Mouse (Mus musculus) midbrain, postnatal 0 days (tissue): Measurements from ENCODE around the gene Mki67. TPM values are rescaled to one million over a fixed set of nuclear protein-coding genes. Genes with fewer than 3 reads are reported as not detected.
A peak's percentile ranks its signal among the peaks of the same experiment; 100 is the strongest.

Experiments
- ATAC-seq: fragments of 200-750 bp; cut with Nextera tagmentation; 2 replicates; pipeline ENCODE4 v1.8.0; 2017; ENCODE audit warnings: moderate number of reproducible peaks, mild to moderate bottlenecking, moderate TSS enrichment, moderate library complexity; ENCODE audit not compliant: low FRiP score
- DNase-seq: peaks from one replicate; pipeline ENCODE4 v3.0.0-alpha.2; 2015; ENCODE audit warnings: low spot score
- H3K27ac ChIP-seq: fragments of 300-500 bp; sonication (generic); 2 replicates; pipeline ENCODE4 v1.5.1; 2014; ENCODE audit warnings: low read depth, mild to moderate bottlenecking, low read length, mixed read lengths
- H3K27me3 ChIP-seq: fragments of 300-500 bp; sonication (generic); 2 replicates; pipeline ENCODE4 v1.6.1; 2014; ENCODE audit warnings: low read length, control low read depth, mixed read lengths; ENCODE audit not compliant: insufficient read depth
- H3K36me3 ChIP-seq: fragments of 300-500 bp; sonication (generic); 2 replicates; pipeline ENCODE4 v1.6.1; 2014; ENCODE audit warnings: low read length, control low read depth, mixed read lengths; ENCODE audit not compliant: insufficient read depth
- H3K4me1 ChIP-seq: fragments of 300-500 bp; sonication (generic); 2 replicates; pipeline ENCODE4 v1.6.1; 2014; ENCODE audit warnings: mild to moderate bottlenecking, control low read depth, antibody characterized with exemption, low read length, mixed read lengths; ENCODE audit not compliant: insufficient read depth
- H3K4me2 ChIP-seq: fragments of 300-500 bp; sonication (generic); 2 replicates; pipeline ENCODE4 v1.6.1; 2014; ENCODE audit warnings: low read depth, mild to moderate bottlenecking, low read length, mixed read lengths; ENCODE audit not compliant: poor library complexity, severe bottlenecking
- H3K4me3 ChIP-seq: fragments of 300-500 bp; sonication (generic); 2 replicates; pipeline ENCODE4 v1.5.1; 2014; ENCODE audit warnings: low read depth, mild to moderate bottlenecking, low read length, moderate library complexity
- H3K9ac ChIP-seq: fragments of 300-500 bp; sonication (generic); replicated peaks from 2 replicates; pipeline ENCODE4 v1.6.1; 2014; ENCODE audit warnings: mild to moderate bottlenecking, low read length, moderate library complexity, mixed read lengths; ENCODE audit not compliant: poor library complexity, severe bottlenecking
- H3K9me3 ChIP-seq: fragments of 300-500 bp; sonication (generic); 2 replicates; pipeline ENCODE4 v1.6.1; 2016; ENCODE audit warnings: low read length, control low read depth
- CTCF ChIP-seq: IDR thresholded peaks from 2 replicates; pipeline ENCODE4 v1.5.1; 2016; ENCODE audit warnings: antibody characterized with exemption, mild to moderate bottlenecking
- WGBS: fragments of 180-500 bp; shearing (Covaris S2); extraction: QIAGEN DNeasy Blood & Tissue Kit; methylation state at CpG from one replicate; pipeline ENCODE4 v1.1.7; 2014; 5-methylcytosine and 5-hydroxymethylcytosine counted together
- polyA plus RNA-seq: library from polyadenylated mRNA; unstranded; fragments of >200 nt; fragmentation: Nextera tagmentation; extraction: Ambion mirVana; gene quantifications from 2 replicates; pipeline ENCODE4 v1.2.1, GENCODE M21; 2015
- total RNA-seq: library from RNA; depleted of rRNA; stranded (reverse); fragments of >200 nt; gene quantifications from 2 replicates; pipeline ENCODE4 v1.2.3, GENCODE M21; 2014

The Mki67 gene
- total and polyA plus RNA-seq, 2 experiments from 2014 or later, result 2.1 to 8.9 TPM

- H3K27me3 ChIP-seq, result no peaks in the 10 kb centered on the region
- no peak for TF ChIP-seq CTCF
- H3K27ac ChIP-seq, result no peak overlapping the region
- no peaks in the 10 kb centered on the region for H3K36me3 ChIP-seq
- no peak overlapping the region for H3K9ac ChIP-seq
- no peaks in the 10 kb centered on the region; the same call in 1 of the 2 replicates for H3K4me1 ChIP-seq
- 62% methylated on average over 18 of the region's 18 CpGs for WGBS
- DNase-seq (no peak), ATAC-seq (no peak)
- no peaks in the 10 kb centered on the region for H3K9me3 ChIP-seq
- peak overlapping the region; percentile 6; the same call in 1 of the 2 replicates for H3K4me2 ChIP-seq
- H3K4me3 ChIP-seq, result no peak overlapping the region
Observed at GRCm38 (mm10) chr7:135651831-135652511, 64.2 kb downstream of the Mki67 start.

GRCm38 (mm10) chr7:135650061-135650460 is 66.1 kb downstream of the Mki67 start:
- Histone ChIP-seq H3K9me3 (no peaks in the 10 kb centered on the region), H3K9ac (no peak overlapping the region), H3K4me2 (no peak overlapping the region), H3K27me3 (no peaks in the 10 kb centered on the region), H3K36me3 (no peaks in the 10 kb centered on the region), H3K27ac (no peak overlapping the region), H3K4me3 (no peak overlapping the region), H3K4me1 (no peaks in the 10 kb centered on the region)
- ATAC-seq (no peak), DNase-seq (no peak)
- TF ChIP-seq CTCF, result no peak
- WGBS, result 96% methylated on average over 5 of the region's 5 CpGs

GRCm38 (mm10) chr7:135649306-135649705 is 66.9 kb downstream of the Mki67 start:
- ATAC-seq (no peak), DNase-seq (no peak)
- H3K4me3 ChIP-seq, result no peak overlapping the region
- no peaks in the 10 kb centered on the region for H3K4me1 ChIP-seq
- no peak for TF ChIP-seq CTCF
- H3K4me2 ChIP-seq, result no peak overlapping the region
- no peaks in the 10 kb centered on the region for H3K27me3 ChIP-seq
- 90% methylated on average over 1 of the region's 1 CpGs for WGBS
- H3K9me3 ChIP-seq, result no peaks in the 10 kb centered on the region
- H3K27ac ChIP-seq, result no peak overlapping the region
- H3K36me3 ChIP-seq, result no peaks in the 10 kb centered on the region
- H3K9ac ChIP-seq, result no peak overlapping the region

- 91% methylated on average over 8 of the region's 8 CpGs for WGBS
- Histone ChIP-seq H3K27me3 (no peaks in the 10 kb centered on the region), H3K9ac (no peak overlapping the region), H3K4me3 (no peak overlapping the region), H3K36me3 (no peaks in the 10 kb centered on the region), H3K9me3 (no peaks in the 10 kb centered on the region), H3K27ac (no peak overlapping the region), H3K4me2 (no peak overlapping the region), H3K4me1 (no peaks in the 10 kb centered on the region)
- no peak for TF ChIP-seq CTCF
- no peak for DNase-seq
- ATAC-seq, result no peak
Observed at GRCm38 (mm10) chr7:135648821-135649220, 67.3 kb downstream of the Mki67 start.

GRCm38 (mm10) chr7:135646976-135647375 is 69.2 kb downstream of the Mki67 start:
- 0 out of 2 replicates have a peak, but pooled peaks cover 4% of the 10 kb centered on the region for H3K4me1 ChIP-seq
- DNase-seq, result no peak
- WGBS, result 80% methylated on average over 6 of the region's 6 CpGs
- H3K9me3 ChIP-seq, result no peaks in the 10 kb centered on the region
- TF ChIP-seq CTCF, result no peak
- no peak overlapping the region for H3K4me2 ChIP-seq
- ATAC-seq, result no peak
- H3K36me3 ChIP-seq, result no peaks in the 10 kb centered on the region
- no peak overlapping the region for H3K27ac ChIP-seq
- H3K9ac ChIP-seq, result no peak overlapping the region
- no peak overlapping the region for H3K4me3 ChIP-seq
- H3K27me3 ChIP-seq, result no peaks in the 10 kb centered on the region

- H3K9me3 ChIP-seq, result no peaks in the 10 kb centered on the region
- DNase-seq, result no peak
- H3K27ac ChIP-seq, result no peak overlapping the region
- H3K36me3 ChIP-seq, result no peaks in the 10 kb centered on the region
- WGBS, result 79% methylated on average over 1 of the region's 1 CpGs
- H3K4me3 ChIP-seq, result no peak overlapping the region
- peaks cover 6% of the 10 kb centered on the region; the same call in 1 of the 2 replicates for H3K4me1 ChIP-seq
- H3K9ac ChIP-seq, result no peak overlapping the region
- TF ChIP-seq CTCF, result no peak
- ATAC-seq, result no peak
- H3K4me2 ChIP-seq, result no peak overlapping the region
- H3K27me3 ChIP-seq, result no peaks in the 10 kb centered on the region
Observed at GRCm38 (mm10) chr7:135644452-135644851, 71.7 kb downstream of the Mki67 start.
